Mouse (Mus musculus): ENCODE results near the gene Gm20817.
"Not testable (repeated sequence)": the region's sequence is repeated elsewhere in the genome, so short reads cannot be mapped to it uniquely, and the experiment has no call there.

Gm20817 gene

GRCm38 (mm10) chrY:68832628-68833027 lies at the start of gene Gm20817:
Gm20817 (minus strand) TSS chrY:68832728.
- not testable (repeated sequence) for DNase-seq (ENCODE audit: low read depth, low spot score)

Data from ES-CJ7 (cell line).